ENCODE assay signal across 8 mouse cellular contexts in the genomic region with DNA sequence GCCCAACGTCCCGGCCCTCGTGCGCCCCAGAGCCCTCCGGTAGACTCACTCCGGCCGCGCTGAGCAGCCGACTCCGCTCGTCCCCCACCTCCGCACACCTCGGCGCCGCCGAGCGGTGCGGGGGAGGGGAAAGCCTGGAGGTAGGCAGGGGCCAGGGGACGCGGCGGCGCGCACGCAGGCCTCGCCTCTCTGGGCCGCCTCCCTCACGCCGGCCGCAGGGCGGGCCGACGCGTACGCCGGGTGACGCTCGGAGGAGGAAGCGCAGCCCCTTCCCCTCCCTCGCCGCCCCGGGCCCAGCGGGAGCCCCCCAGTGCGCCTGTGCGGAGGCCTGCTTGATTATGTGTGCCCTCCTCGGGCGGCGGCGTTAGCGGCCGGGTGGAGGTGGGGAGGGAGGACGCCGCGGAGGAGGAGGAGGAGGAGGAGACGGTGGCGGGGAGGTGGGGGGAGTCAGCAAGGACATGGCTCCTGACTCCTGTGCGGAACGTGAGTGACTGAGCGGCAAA. TPM values are rescaled to one million over a fixed set of nuclear protein-coding genes. Genes with fewer than 3 reads are reported as not detected.
DNase-seq lines count a peak whose midpoint lies in the region; ATAC-seq and TF ChIP-seq lines count a peak whose summit lies in the region.

No protein-coding gene starts in this region.

- under 1% methylated on average over 31 of the region's 58 CpGs for WGBS in forebrain, embryonic 14.5 days
- WGBS in lung, adult 2 months, result under 1% methylated on average over 49 of the region's 58 CpGs

- H3K9ac ChIP-seq in forebrain, embryonic 14.5 days (ENCODE audit: low read length), result peak overlapping the region; percentile 96

- TF ChIP-seq POLR2A in lung, adult 2 months (IDR thresholded peaks at IDR 0.05; ENCODE audit: borderline replicate concordance, extremely low read depth, low read depth, low read length), result peak; percentile 62

- H3K27me3 ChIP-seq in forebrain, embryonic 14.5 days (replicated peaks; ENCODE audit: control insufficient read depth, insufficient read depth, low read length), result no peaks in the 10 kb centered on the region

- H3K4me3 ChIP-seq in forebrain, embryonic 14.5 days (ENCODE audit: low read depth, low read length), result peak overlapping the region; percentile 86
- H3K4me3 ChIP-seq in lung, adult 2 months (replicated peaks; ENCODE audit: extremely low read depth, low read depth, low read length), result peak overlapping the region; percentile 64

- ATAC-seq in cerebellum, adult (ENCODE audit: insufficient number of reproducible peaks, low FRiP score, low TSS enrichment), result peak; percentile 94
- peak; percentile 97 for ATAC-seq in forebrain, embryonic 14.5 days
- peak; percentile 73 for ATAC-seq in neutrophil, adult 5-6 weeks (ENCODE audit: extremely low read depth, insufficient number of reproducible peaks, low FRiP score, poor library complexity, severe bottlenecking)

- intact Hi-C loops in heart, postnatal 14 days (cut with DNase I), result loop anchor here (1.0 to 10.0 kb wide), 2 partner anchors 36 to 140 kb away; no protein-coding TSS in a partner anchor

- H3K9me3 ChIP-seq in forebrain, embryonic 14.5 days (replicated peaks; ENCODE audit: control insufficient read depth, low read length), result no peaks in the 10 kb centered on the region

- H3K27ac ChIP-seq in forebrain, embryonic 14.5 days (ENCODE audit: low read depth, low read length), result peak overlapping the region; percentile 100

- H3K4me1 ChIP-seq in forebrain, embryonic 14.5 days (ENCODE audit: control insufficient read depth, insufficient read depth, low read length), result peaks cover 9% of the 10 kb centered on the region
- peaks cover 3% of the 10 kb centered on the region for H3K4me1 ChIP-seq in lung, adult 2 months (ENCODE audit: control insufficient read depth, insufficient read depth, low read length)

- TF ChIP-seq CTCF in lung, adult 2 months (IDR thresholded peaks at IDR 0.05; ENCODE audit: insufficient read depth, low read length), result no peak

- H3K36me3 ChIP-seq in forebrain, embryonic 14.5 days (ENCODE audit: control insufficient read depth, insufficient read depth, low read length), result peaks cover 11% of the 10 kb centered on the region; the same call in 1 of the 2 replicates

- peak; percentile 93 for DNase-seq in ES-CJ7 (ENCODE audit: low read depth, low spot score)
- peak; percentile 97 for DNase-seq in forebrain, embryonic 14.5 days (ENCODE audit: low spot score)
- peak; percentile 94 to 95 for DNase-seq in heart, postnatal 14 days
- DNase-seq in layer of hippocampus, adult 18-20 months (ENCODE audit: low spot score in 2 of 2), result peak; percentile 92 to 93
- DNase-seq in lung, adult 2 months, result peak; percentile 90
- DNase-seq in testis, postnatal 14 days (ENCODE audit: low spot score), result peak; percentile 93

- H3K4me2 ChIP-seq in forebrain, embryonic 14.5 days (ENCODE audit: low read length), result peak overlapping the region; percentile 88

RNA-seq across cellular contexts. Expression of gene Mllt10, which starts 9.4 kb away (rescaled TPM):
- 38.7 and 43.5 TPM in 2 replicates for polyA plus RNA-seq in forebrain, embryonic 14.5 days (2014; fragmentation: Nextera tagmentation; extraction: Ambion mirVana)
- total RNA-seq in heart, postnatal 14 days (2021), result 10 to 100 TPM; 41.6 to 42.5 TPM
- 10 to 100 TPM; 51.7 to 59.6 TPM for total RNA-seq in layer of hippocampus, adult 18-20 months (2021)
- polyA plus RNA-seq in lung, adult 2 months (2012; rRNA removed), result 27.3 and 34.7 TPM in 2 replicates
- 84.6 and 95.8 TPM in 2 replicates for total RNA-seq in neutrophil, adult 5-6 weeks (2017)

RNA-seq across cellular contexts. Expression of gene Skida1, which starts 15.6 kb away (rescaled TPM):
- polyA plus RNA-seq in forebrain, embryonic 14.5 days (2014; fragmentation: Nextera tagmentation; extraction: Ambion mirVana), result 10.8 and 13.2 TPM in 2 replicates
- 1 to 10 TPM; 3.3 to 4.8 TPM for total RNA-seq in heart, postnatal 14 days (2021)
- 10 to 100 TPM; 15.6 to 16.0 TPM for total RNA-seq in layer of hippocampus, adult 18-20 months (2021)
- polyA plus RNA-seq in lung, adult 2 months (2012; rRNA removed), result 1.8 and 2.1 TPM in 2 replicates
- 0.23 and 0.37 TPM in 2 replicates for total RNA-seq in neutrophil, adult 5-6 weeks (2017)

RNA-seq across cellular contexts. Expression of gene A930004D18Rik, which starts 26.9 kb away (rescaled TPM):
- polyA plus RNA-seq in forebrain, embryonic 14.5 days (2014; fragmentation: Nextera tagmentation; extraction: Ambion mirVana), result 9.9 and 11.7 TPM in 2 replicates
- total RNA-seq in heart, postnatal 14 days (2021), result 1 to 10 TPM; 3.1 to 4.0 TPM
- 1 to 10 TPM; 3.5 to 5.0 TPM for total RNA-seq in layer of hippocampus, adult 18-20 months (2021)
- 3.3 and 4.4 TPM in 2 replicates for polyA plus RNA-seq in lung, adult 2 months (2012; rRNA removed)
- total RNA-seq in neutrophil, adult 5-6 weeks (2017), result 0.12 TPM in 1 of 2 replicates, not detected in the other

Comparison
In these comparisons a context has a peak if more than half of its experiments do, and no peak if none do; other contexts are left out.
1. Peak in every context shown above with its lines: DNase-seq, ATAC-seq, H3K4me3 ChIP-seq and H3K27ac ChIP-seq.